Mouse (Mus musculus): Measurements from ENCODE around the gene Ttc7b.

DNA sequence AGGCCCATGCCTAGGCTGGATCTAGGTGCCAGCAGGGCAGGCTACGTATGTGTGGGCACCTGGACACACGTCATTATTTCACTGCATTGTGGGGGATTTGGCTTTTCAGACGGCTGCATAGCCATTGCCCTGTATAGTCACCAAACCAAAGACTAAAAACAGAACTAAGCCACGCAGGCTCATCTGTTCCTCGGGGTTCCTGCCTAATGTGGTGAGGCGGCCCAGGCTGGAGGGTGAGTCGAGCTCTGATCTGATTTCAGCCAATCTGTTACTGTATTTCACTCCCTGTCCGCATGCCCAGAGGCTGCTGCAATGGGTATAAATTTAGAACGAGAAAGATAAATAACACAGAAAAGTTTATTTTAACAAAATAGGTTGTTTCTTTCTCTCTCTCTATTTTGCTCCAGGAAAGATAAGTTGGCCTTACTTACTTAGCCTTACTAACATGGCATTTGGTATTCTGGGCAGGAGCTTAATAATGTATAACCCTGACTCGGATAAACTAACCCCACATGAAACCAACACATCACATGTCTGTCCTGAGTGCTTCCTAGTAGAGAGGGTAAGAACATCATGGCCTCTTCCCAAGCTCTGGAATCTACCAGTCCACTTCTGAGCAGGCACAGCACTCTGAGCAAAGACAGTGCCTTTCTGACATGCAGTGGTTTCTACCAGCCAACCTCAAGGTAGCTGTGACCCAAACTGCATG, 118.2 kb downstream of the Ttc7b start:
- TF ChIP-seq CHD2 (IDR thresholded peaks at IDR 0.05; ENCODE audit: low read depth, low read length), result no peak
- TF ChIP-seq ZC3H11A (IDR thresholded peaks at IDR 0.05; ENCODE audit: borderline replicate concordance, low read depth, low read length), result no peak
- TF ChIP-seq HCFC1 (IDR thresholded peaks at IDR 0.05; ENCODE audit: borderline replicate concordance, insufficient read depth, low read length), result no peak
- no peak for TF ChIP-seq ZNF384 (IDR thresholded peaks at IDR 0.05; ENCODE audit: low read depth, low read length)
